Mouse (Mus musculus): ENCODE data around the gene Dennd1b. TPM values are rescaled to one million over a fixed set of nuclear protein-coding genes. Genes with fewer than 3 reads are reported as not detected.

Gene Dennd1b
- polyA plus RNA-seq, 1 experiment, result 25.8 TPM

DNA sequence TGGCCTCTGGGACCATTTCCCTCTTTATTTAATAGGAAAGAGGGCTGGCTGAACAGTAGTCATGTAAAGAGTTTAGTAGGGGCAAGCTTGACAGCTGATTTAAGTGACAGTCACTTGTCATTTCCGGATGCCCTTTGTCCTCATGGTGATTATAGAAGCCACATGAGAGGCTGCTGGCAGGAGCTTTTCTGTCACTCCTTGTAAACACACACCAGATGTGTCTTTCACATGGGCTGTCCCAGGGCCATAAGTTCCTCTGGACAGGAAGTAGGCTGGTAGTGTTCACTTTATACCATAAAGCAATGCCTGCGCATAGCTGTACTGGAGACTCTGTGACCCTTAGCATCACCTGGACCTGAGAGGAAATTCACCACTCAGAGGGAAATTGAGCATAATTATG lies 230.8 kb downstream of the Dennd1b start:
- H3K36me3 ChIP-seq (ENCODE audit: control insufficient read depth, insufficient read depth, low read length, poor library complexity, severe bottlenecking), result no peaks in the 10 kb centered on the region
- H3K9me3 ChIP-seq (replicated peaks; ENCODE audit: control insufficient read depth, insufficient read depth, low read length, poor library complexity, severe bottlenecking), result no peaks in the 10 kb centered on the region
- H3K4me1 ChIP-seq (ENCODE audit: control insufficient read depth, insufficient read depth, low read length), result no peaks in the 10 kb centered on the region
- TF ChIP-seq EP300 (IDR thresholded peaks at IDR 0.05; ENCODE audit: insufficient read depth, low read depth, low read length) (no peak), CTCF (IDR thresholded peaks at IDR 0.05; ENCODE audit: low read depth, low read length) (no peak), POLR2A (IDR thresholded peaks at IDR 0.05; ENCODE audit: insufficient read depth, low read length) (no peak)
- no peak overlapping the region for H3K4me3 ChIP-seq (ENCODE audit: low read depth, low read length)
- H3K27ac ChIP-seq (ENCODE audit: insufficient read depth, low read length), result no peak overlapping the region
- no peaks in the 10 kb centered on the region for H3K27me3 ChIP-seq (ENCODE audit: control insufficient read depth, insufficient read depth, low read length, poor library complexity, severe bottlenecking)
- no peak overlapping the region for H3K9ac ChIP-seq (ENCODE audit: low read depth, poor library complexity, severe bottlenecking)

DNA sequence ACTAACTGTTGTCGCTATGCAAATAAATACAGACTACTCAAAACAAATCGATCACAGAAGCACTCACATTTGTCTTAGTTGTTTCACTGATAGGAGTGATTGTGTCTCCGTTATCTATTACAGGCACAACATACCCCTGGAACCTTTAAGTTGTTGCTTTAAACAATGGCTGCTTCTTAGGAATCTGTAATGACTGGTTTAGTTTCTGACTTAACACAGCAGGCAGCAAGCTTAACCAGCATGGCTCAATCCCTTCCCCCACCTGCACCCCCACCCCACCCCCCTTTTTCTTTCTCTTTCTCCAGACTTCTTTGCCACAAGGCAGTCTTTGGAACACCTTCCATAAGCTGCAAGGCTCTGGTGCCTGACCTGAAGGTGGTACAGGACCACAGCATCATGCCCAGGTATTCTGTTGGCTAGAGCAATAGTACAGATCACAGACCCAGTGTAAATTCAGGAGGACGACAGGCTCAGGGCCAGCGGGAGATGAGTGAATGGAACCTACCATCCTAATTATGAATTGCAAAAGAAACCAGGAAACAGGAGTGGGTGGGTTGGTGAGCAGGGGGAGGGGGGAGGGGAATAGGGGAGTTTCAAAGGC lies 231.3 kb downstream of the Dennd1b start:
- no peak overlapping the region for H3K9ac ChIP-seq (ENCODE audit: low read depth, poor library complexity, severe bottlenecking)
- TF ChIP-seq CTCF (IDR thresholded peaks at IDR 0.05; ENCODE audit: low read depth, low read length), result no peak
- no peak for TF ChIP-seq EP300 (IDR thresholded peaks at IDR 0.05; ENCODE audit: insufficient read depth, low read depth, low read length)
- TF ChIP-seq POLR2A (IDR thresholded peaks at IDR 0.05; ENCODE audit: insufficient read depth, low read length), result no peak
- H3K27me3 ChIP-seq (ENCODE audit: control insufficient read depth, insufficient read depth, low read length, poor library complexity, severe bottlenecking), result no peaks in the 10 kb centered on the region
- H3K9me3 ChIP-seq (replicated peaks; ENCODE audit: control insufficient read depth, insufficient read depth, low read length, poor library complexity, severe bottlenecking), result no peaks in the 10 kb centered on the region
- no peak overlapping the region for H3K27ac ChIP-seq (ENCODE audit: insufficient read depth, low read length)
- no peaks in the 10 kb centered on the region for H3K4me1 ChIP-seq (ENCODE audit: control insufficient read depth, insufficient read depth, low read length)
- H3K36me3 ChIP-seq (ENCODE audit: control insufficient read depth, insufficient read depth, low read length, poor library complexity, severe bottlenecking), result no peaks in the 10 kb centered on the region
- H3K4me3 ChIP-seq (ENCODE audit: low read depth, low read length), result no peak overlapping the region

DNA sequence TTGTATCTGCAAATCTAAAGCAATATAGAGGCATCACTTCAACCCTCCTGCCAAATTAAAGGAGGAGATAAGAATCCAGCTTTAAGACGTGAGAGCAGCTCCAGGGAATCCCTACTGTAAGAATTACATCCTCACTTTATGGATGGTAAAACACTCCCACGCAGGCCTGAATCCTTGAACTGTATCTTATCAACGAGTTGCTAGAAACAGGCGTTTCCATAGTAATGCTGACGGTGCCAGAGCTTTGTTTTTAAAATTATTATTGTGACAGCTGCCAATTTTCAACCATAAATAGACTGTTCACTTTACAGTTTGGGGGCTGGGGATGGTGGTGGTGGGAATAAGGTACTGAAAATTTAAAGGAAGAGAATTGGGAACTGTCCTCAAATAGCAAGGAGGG lies 239.8 kb downstream of the Dennd1b start:
- no peaks in the 10 kb centered on the region for H3K9me3 ChIP-seq (replicated peaks; ENCODE audit: control insufficient read depth, insufficient read depth, low read length, poor library complexity, severe bottlenecking)
- no peaks in the 10 kb centered on the region for H3K27me3 ChIP-seq (ENCODE audit: control insufficient read depth, insufficient read depth, low read length, poor library complexity, severe bottlenecking)
- TF ChIP-seq CTCF (IDR thresholded peaks at IDR 0.05; ENCODE audit: low read depth, low read length), result no peak
- H3K4me3 ChIP-seq (ENCODE audit: low read depth, low read length), result no peak overlapping the region
- H3K27ac ChIP-seq (ENCODE audit: insufficient read depth, low read length), result no peak overlapping the region
- no peak overlapping the region for H3K9ac ChIP-seq (ENCODE audit: low read depth, poor library complexity, severe bottlenecking)
- H3K36me3 ChIP-seq (ENCODE audit: control insufficient read depth, insufficient read depth, low read length, poor library complexity, severe bottlenecking), result no peaks in the 10 kb centered on the region
- H3K4me1 ChIP-seq (ENCODE audit: control insufficient read depth, insufficient read depth, low read length), result no peaks in the 10 kb centered on the region

DNA sequence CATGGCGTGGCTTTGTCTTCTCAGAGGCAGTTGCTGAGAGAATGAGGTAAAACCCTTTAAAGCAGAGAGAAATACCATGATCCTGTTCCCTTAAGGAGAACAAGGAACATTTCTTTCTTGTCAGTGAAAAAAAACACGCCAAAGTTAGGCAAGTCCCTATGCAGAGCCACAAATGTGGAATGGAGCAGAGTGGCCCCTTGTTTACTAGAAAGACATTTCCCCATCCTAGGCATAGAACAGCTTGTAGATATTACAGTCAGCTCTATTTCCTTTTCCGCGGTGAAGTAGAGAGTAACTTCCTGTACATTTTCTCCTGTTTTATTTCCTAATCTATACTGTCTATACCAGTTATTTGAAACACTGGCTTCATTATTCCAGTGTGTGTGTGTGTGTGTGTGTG lies 243.0 kb downstream of the Dennd1b start:
- no peaks in the 10 kb centered on the region for H3K27me3 ChIP-seq (ENCODE audit: control insufficient read depth, insufficient read depth, low read length, poor library complexity, severe bottlenecking)
- TF ChIP-seq CTCF (IDR thresholded peaks at IDR 0.05; ENCODE audit: low read depth, low read length) (no peak), POLR2A (IDR thresholded peaks at IDR 0.05; ENCODE audit: insufficient read depth, low read length) (no peak)
- no peaks in the 10 kb centered on the region for H3K36me3 ChIP-seq (ENCODE audit: control insufficient read depth, insufficient read depth, low read length, poor library complexity, severe bottlenecking)
- H3K9ac ChIP-seq (ENCODE audit: low read depth, poor library complexity, severe bottlenecking), result no peak overlapping the region
- H3K9me3 ChIP-seq (replicated peaks; ENCODE audit: control insufficient read depth, insufficient read depth, low read length, poor library complexity, severe bottlenecking), result no peaks in the 10 kb centered on the region
- no peak overlapping the region for H3K27ac ChIP-seq (ENCODE audit: insufficient read depth, low read length)
- no peak overlapping the region for H3K4me3 ChIP-seq (ENCODE audit: low read depth, low read length)
- no peaks in the 10 kb centered on the region for H3K4me1 ChIP-seq (ENCODE audit: control insufficient read depth, insufficient read depth, low read length)

DNA sequence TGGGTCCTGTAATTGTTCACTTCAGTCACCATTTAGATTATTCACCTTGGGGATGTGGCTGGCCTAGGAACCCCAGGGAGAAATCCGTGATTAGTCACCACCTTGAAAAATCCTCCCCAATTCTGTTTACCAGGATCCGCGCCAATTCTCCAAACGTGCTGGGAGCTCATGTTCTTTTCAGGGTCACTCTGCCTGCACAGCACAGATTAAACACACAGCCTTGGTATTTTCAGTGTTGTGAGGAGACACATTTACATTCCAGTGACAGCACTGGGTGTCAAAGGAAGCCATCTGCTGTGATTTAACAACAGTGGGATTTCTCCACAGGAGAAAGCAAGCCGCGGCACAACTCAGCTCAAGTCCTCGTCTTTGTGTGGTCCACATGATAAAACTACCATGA lies 246.6 kb downstream of the Dennd1b start:
- no peaks in the 10 kb centered on the region for H3K9me3 ChIP-seq (replicated peaks; ENCODE audit: control insufficient read depth, insufficient read depth, low read length, poor library complexity, severe bottlenecking)
- H3K4me3 ChIP-seq (ENCODE audit: low read depth, low read length), result no peak overlapping the region
- TF ChIP-seq CTCF (IDR thresholded peaks at IDR 0.05; ENCODE audit: low read depth, low read length) (no peak), EP300 (IDR thresholded peaks at IDR 0.05; ENCODE audit: insufficient read depth, low read depth, low read length) (no peak), POLR2A (IDR thresholded peaks at IDR 0.05; ENCODE audit: insufficient read depth, low read length) (no peak)
- H3K4me1 ChIP-seq (ENCODE audit: control insufficient read depth, insufficient read depth, low read length), result no peaks in the 10 kb centered on the region
- H3K9ac ChIP-seq (ENCODE audit: low read depth, poor library complexity, severe bottlenecking), result no peak overlapping the region
- no peaks in the 10 kb centered on the region for H3K27me3 ChIP-seq (ENCODE audit: control insufficient read depth, insufficient read depth, low read length, poor library complexity, severe bottlenecking)
- no peak overlapping the region for H3K27ac ChIP-seq (ENCODE audit: insufficient read depth, low read length)
- no peaks in the 10 kb centered on the region for H3K36me3 ChIP-seq (ENCODE audit: control insufficient read depth, insufficient read depth, low read length, poor library complexity, severe bottlenecking)

DNA sequence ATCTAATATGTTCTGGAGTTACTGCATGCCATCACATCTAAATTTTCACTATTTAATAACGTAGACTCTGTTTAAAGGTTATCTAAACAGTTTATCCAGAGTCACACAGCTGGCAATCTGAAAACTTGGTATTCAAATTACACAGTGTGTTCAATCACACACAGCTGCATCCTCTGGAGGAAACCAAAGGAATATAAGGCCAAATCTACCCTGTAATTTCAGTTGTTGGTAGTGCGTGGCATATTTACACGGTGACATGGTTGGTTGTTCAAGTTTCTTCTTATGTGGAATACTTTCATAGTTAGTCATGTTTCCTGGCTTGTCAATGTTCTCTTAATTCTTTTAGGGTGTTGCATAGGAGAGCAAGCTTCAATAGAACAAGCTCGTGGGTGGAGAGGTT lies 247.3 kb downstream of the Dennd1b start:
- Histone ChIP-seq H3K27ac (ENCODE audit: insufficient read depth, low read length) (no peak overlapping the region), H3K4me1 (ENCODE audit: control insufficient read depth, insufficient read depth, low read length) (no peaks in the 10 kb centered on the region), H3K27me3 (ENCODE audit: control insufficient read depth, insufficient read depth, low read length, poor library complexity, severe bottlenecking) (no peaks in the 10 kb centered on the region), H3K4me3 (ENCODE audit: low read depth, low read length) (no peak overlapping the region), H3K36me3 (ENCODE audit: control insufficient read depth, insufficient read depth, low read length, poor library complexity, severe bottlenecking) (no peaks in the 10 kb centered on the region), H3K9me3 (replicated peaks; ENCODE audit: control insufficient read depth, insufficient read depth, low read length, poor library complexity, severe bottlenecking) (no peaks in the 10 kb centered on the region), H3K9ac (ENCODE audit: low read depth, poor library complexity, severe bottlenecking) (no peak overlapping the region)
- no peak for TF ChIP-seq EP300 (IDR thresholded peaks at IDR 0.05; ENCODE audit: insufficient read depth, low read depth, low read length)
- no peak for TF ChIP-seq CTCF (IDR thresholded peaks at IDR 0.05; ENCODE audit: low read depth, low read length)
- TF ChIP-seq POLR2A (IDR thresholded peaks at IDR 0.05; ENCODE audit: insufficient read depth, low read length), result no peak
